Mouse (Mus musculus): Measurements from ENCODE around the gene Vsir.

- TF ChIP-seq CTCF (IDR thresholded peaks at IDR 0.05; ENCODE audit: extremely low read depth, insufficient read depth, insufficient read length, insufficient replicate concordance) (peak; percentile 77; the same call in 1 of the 2 replicates), POLR2A (IDR thresholded peaks at IDR 0.05; ENCODE audit: low read depth, low read length) (no peak)
Observed at GRCm38 (mm10) chr10:60304854-60305628, 41.6 kb upstream of the Vsir start.

Data from spleen, adult 2 months (tissue).